Mouse (Mus musculus): ENCODE data around the gene Hspa2. TPM values are rescaled to one million over a fixed set of nuclear protein-coding genes. Genes with fewer than 3 reads are reported as not detected.

Gene Hspa2
- polyA plus RNA-seq, 1 experiment from 2014 or later, result 13.0 TPM

DNA sequence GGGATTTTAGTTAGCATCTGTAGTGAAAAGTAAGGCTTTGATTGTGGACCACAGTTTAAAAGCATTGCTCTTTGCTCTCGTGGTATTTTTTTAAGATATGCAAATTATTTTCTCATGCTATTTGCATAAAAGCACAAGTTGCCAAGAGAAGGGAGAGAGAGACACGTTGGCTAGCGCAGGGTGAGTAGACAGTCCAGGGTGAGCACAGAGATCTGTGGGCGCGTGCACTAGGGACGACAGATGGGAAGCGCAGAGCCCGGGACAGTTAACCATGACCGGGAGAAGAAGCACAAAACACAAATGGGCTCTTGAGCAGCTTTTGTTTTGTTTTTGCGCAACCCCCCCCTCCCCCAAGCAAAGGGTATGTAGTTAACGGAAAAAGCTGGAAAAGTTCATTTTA is 15.2 kb upstream of the Hspa2 start:
- H3K27me3 ChIP-seq, result no peaks in the 10 kb centered on the region
- H3K4me2 ChIP-seq, result no peak overlapping the region
- WGBS, result 90% methylated on average over 11 of the region's 11 CpGs
- H3K27ac ChIP-seq, result no peak overlapping the region
- no peaks in the 10 kb centered on the region for H3K9me3 ChIP-seq
- ATAC-seq (ENCODE audit: insufficient number of reproducible peaks, low FRiP score, low TSS enrichment, low read depth), result no peak
- H3K36me3 ChIP-seq, result peaks cover 35% of the 10 kb centered on the region
- no peak overlapping the region for H3K4me3 ChIP-seq
- H3K4me1 ChIP-seq, result no peaks in the 10 kb centered on the region
- no peak overlapping the region for H3K9ac ChIP-seq

DNA sequence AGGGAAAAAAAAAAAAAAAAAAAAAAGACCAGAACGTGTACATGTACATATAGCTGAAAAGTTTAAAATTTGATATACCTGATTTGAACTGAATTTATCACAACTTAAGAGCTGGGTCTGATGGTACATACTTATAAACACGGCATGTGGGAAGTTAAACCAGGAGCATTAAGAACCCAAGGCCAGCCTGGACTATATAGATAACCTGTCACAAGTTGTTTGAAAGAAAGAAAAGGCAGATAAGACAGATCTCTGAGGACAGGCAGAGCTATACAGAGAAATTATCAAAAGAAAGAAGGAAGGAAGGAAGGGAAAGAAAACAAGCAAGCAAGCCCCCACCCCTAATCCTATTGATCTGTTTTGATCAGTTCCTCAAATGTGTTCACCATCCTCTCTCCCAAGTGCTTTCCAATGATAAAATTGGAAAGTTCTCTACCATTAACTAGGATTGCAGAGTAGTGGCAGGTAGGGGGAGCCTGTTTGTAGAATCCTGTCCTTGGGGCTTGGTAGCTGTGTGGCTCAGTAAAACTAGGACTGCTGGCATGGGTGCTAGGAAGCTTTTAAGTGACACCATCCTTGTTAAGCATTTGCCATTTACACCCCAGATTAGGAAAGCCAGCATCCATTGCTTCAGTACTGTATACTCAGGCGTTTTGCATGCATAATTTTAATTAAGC is 12.2 kb upstream of the Hspa2 start:
- no peaks in the 10 kb centered on the region for H3K27me3 ChIP-seq
- H3K4me3 ChIP-seq, result no peak overlapping the region
- H3K9ac ChIP-seq, result no peak overlapping the region
- H3K4me2 ChIP-seq, result no peak overlapping the region
- WGBS, result 73% methylated on average over 3 of the region's 3 CpGs
- peaks cover 17% of the 10 kb centered on the region for H3K36me3 ChIP-seq
- H3K4me1 ChIP-seq, result no peaks in the 10 kb centered on the region
- no peaks in the 10 kb centered on the region for H3K9me3 ChIP-seq
- H3K27ac ChIP-seq, result no peak overlapping the region
- ATAC-seq (ENCODE audit: insufficient number of reproducible peaks, low FRiP score, low TSS enrichment, low read depth), result no peak

DNA sequence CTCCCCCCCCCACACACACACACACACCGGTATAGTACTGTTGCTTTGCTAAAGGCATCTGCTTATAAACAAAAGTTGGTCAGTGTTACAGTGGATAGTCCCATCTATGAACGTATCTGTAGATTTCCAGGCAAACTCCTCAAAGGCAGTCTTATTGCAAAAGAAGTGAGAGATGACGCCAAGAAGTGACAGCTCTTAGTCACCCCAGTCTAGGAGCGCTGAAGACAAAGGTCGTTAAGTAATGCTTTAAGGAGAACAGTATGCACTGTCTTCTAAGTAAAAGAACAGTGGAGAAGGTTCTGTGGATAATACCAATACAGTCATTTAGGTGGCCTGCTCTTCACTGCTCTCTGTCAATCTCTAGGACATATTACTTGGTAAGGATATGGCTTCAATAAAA is 11.0 kb upstream of the Hspa2 start:
- Histone ChIP-seq H3K4me2 (no peak overlapping the region), H3K9ac (no peak overlapping the region), H3K27me3 (no peaks in the 10 kb centered on the region), H3K9me3 (no peaks in the 10 kb centered on the region), H3K27ac (no peak overlapping the region), H3K4me3 (no peak overlapping the region), H3K4me1 (no peaks in the 10 kb centered on the region), H3K36me3 (peaks cover 12% of the 10 kb centered on the region; the same call in 1 of the 2 replicates)
- WGBS, result 82% methylated on average over 5 of the region's 5 CpGs
- no peak for ATAC-seq (ENCODE audit: insufficient number of reproducible peaks, low FRiP score, low TSS enrichment, low read depth)

DNA sequence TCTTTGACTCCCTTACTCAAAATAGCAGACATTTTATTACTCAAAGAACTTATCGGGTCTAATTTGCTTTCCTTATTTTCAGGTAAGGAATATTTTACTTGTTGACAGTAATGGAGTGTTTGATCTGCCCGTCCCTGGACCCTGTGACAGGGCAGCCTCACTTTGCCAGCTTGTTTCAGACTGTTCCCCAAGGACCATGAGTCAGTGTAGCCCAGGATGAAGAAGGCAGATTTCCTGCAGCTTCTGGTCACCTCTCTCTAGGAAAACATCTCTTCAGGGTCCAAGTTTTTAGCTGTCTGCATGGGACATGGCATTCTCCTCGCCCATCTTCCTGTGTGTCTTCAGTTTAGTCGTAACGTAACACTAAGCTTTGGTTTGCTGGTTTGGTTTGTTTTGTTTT is 6.7 kb upstream of the Hspa2 start:
- H3K4me2 ChIP-seq, result no peak overlapping the region
- WGBS, result 84% methylated on average over 5 of the region's 5 CpGs
- H3K27me3 ChIP-seq, result no peaks in the 10 kb centered on the region
- no peak overlapping the region for H3K4me3 ChIP-seq
- no peak overlapping the region for H3K9ac ChIP-seq
- H3K27ac ChIP-seq, result no peak overlapping the region
- H3K9me3 ChIP-seq, result no peaks in the 10 kb centered on the region
- H3K36me3 ChIP-seq, result no peaks in the 10 kb centered on the region
- ATAC-seq (ENCODE audit: insufficient number of reproducible peaks, low FRiP score, low TSS enrichment, low read depth), result no peak
- no peaks in the 10 kb centered on the region for H3K4me1 ChIP-seq

DNA sequence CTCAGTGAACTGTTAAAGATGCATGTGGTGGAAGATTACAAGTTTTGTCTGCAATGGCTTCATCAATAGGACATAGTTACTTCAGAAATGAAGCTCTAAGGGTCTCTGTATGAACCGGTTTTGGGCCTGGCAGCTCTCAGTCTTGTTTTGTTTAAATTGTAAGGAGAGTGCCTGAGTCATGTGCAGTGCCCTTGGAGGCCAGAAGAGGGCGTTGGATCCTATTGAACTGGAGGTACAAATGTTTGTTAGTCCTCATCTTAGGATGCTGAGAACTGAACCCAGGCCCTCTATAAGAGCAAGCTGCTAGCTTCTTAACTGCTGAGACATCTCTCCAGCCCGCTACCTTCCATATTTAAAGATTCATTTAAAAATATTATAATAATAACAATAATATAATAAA is 2.3 kb upstream of the Hspa2 start:
- no peak for ATAC-seq (ENCODE audit: insufficient number of reproducible peaks, low FRiP score, low TSS enrichment, low read depth)
- Histone ChIP-seq H3K36me3 (no peaks in the 10 kb centered on the region), H3K9ac (no peak overlapping the region), H3K4me2 (no peak overlapping the region), H3K27ac (no peak overlapping the region), H3K4me3 (no peak overlapping the region), H3K9me3 (no peaks in the 10 kb centered on the region), H3K4me1 (peaks cover 28% of the 10 kb centered on the region), H3K27me3 (peaks cover 19% of the 10 kb centered on the region)
- 58% methylated on average over 3 of the region's 3 CpGs for WGBS

GRCm38 (mm10) chr12:76402991-76403885 is 738 bp upstream of the Hspa2 start:
- H3K9ac ChIP-seq, result peak overlapping the region; percentile 47
- peak overlapping the region; percentile 97 for H3K27ac ChIP-seq
- H3K27me3 ChIP-seq, result peaks cover 29% of the 10 kb centered on the region
- ATAC-seq (ENCODE audit: insufficient number of reproducible peaks, low FRiP score, low TSS enrichment, low read depth), result peak; percentile 87
- H3K4me3 ChIP-seq, result peak overlapping the region; percentile 77
- no peaks in the 10 kb centered on the region for H3K36me3 ChIP-seq
- H3K4me1 ChIP-seq, result peaks cover 28% of the 10 kb centered on the region
- H3K4me2 ChIP-seq, result peak overlapping the region; percentile 91
- no peaks in the 10 kb centered on the region for H3K9me3 ChIP-seq
- WGBS, result 1% methylated on average over 44 of the region's 54 CpGs

GRCm38 (mm10) chr12:76404836-76405182 is 833 bp downstream of the Hspa2 start:
- ATAC-seq (ENCODE audit: insufficient number of reproducible peaks, low FRiP score, low TSS enrichment, low read depth), result no peak
- H3K4me3 ChIP-seq, result peak overlapping the region; percentile 77
- no peaks in the 10 kb centered on the region for H3K36me3 ChIP-seq
- H3K4me1 ChIP-seq, result peaks cover 28% of the 10 kb centered on the region
- H3K27me3 ChIP-seq, result peaks cover 29% of the 10 kb centered on the region
- H3K4me2 ChIP-seq, result peak overlapping the region; percentile 91
- H3K9ac ChIP-seq, result no peak overlapping the region
- no peak overlapping the region for H3K27ac ChIP-seq
- 8% methylated on average over 20 of the region's 20 CpGs for WGBS
- no peaks in the 10 kb centered on the region for H3K9me3 ChIP-seq

GRCm38 (mm10) chr12:76405183-76405970 is 1.4 kb downstream of the Hspa2 start:
- H3K4me1 ChIP-seq, result peaks cover 28% of the 10 kb centered on the region
- peak overlapping the region; percentile 91 for H3K4me2 ChIP-seq
- no peak for ATAC-seq (ENCODE audit: insufficient number of reproducible peaks, low FRiP score, low TSS enrichment, low read depth)
- H3K36me3 ChIP-seq, result no peaks in the 10 kb centered on the region
- no peaks in the 10 kb centered on the region for H3K9me3 ChIP-seq
- H3K4me3 ChIP-seq, result peak overlapping the region; percentile 77
- no peak overlapping the region for H3K9ac ChIP-seq
- H3K27me3 ChIP-seq, result peaks cover 29% of the 10 kb centered on the region
- 4% methylated on average over 64 of the region's 64 CpGs for WGBS
- H3K27ac ChIP-seq, result no peak overlapping the region

- Histone ChIP-seq H3K27me3 (peaks cover 29% of the 10 kb centered on the region), H3K4me1 (peaks cover 28% of the 10 kb centered on the region), H3K9me3 (no peaks in the 10 kb centered on the region), H3K4me3 (peak overlapping the region; percentile 77), H3K4me2 (peak overlapping the region; percentile 91), H3K9ac (no peak overlapping the region), H3K36me3 (no peaks in the 10 kb centered on the region), H3K27ac (no peak overlapping the region)
- WGBS, result 4% methylated on average over 23 of the region's 23 CpGs
- ATAC-seq (ENCODE audit: insufficient number of reproducible peaks, low FRiP score, low TSS enrichment, low read depth), result no peak
Observed at GRCm38 (mm10) chr12:76405971-76406370, 2.0 kb downstream of the Hspa2 start.

GRCm38 (mm10) chr12:76407184-76407583 is 3.2 kb downstream of the Hspa2 start:
- no peak overlapping the region for H3K4me3 ChIP-seq
- ATAC-seq (ENCODE audit: insufficient number of reproducible peaks, low FRiP score, low TSS enrichment, low read depth), result no peak
- peaks cover 29% of the 10 kb centered on the region for H3K27me3 ChIP-seq
- H3K9ac ChIP-seq, result no peak overlapping the region
- no peak overlapping the region for H3K4me2 ChIP-seq
- H3K36me3 ChIP-seq, result no peaks in the 10 kb centered on the region
- WGBS, result 40% methylated on average over 1 of the region's 1 CpGs
- no peaks in the 10 kb centered on the region for H3K9me3 ChIP-seq
- H3K27ac ChIP-seq, result no peak overlapping the region
- peaks cover 28% of the 10 kb centered on the region for H3K4me1 ChIP-seq

GRCm38 (mm10) chr12:76409166-76409565 is 5.2 kb downstream of the Hspa2 start:
- H3K9me3 ChIP-seq, result no peaks in the 10 kb centered on the region
- no peak overlapping the region for H3K4me2 ChIP-seq
- H3K36me3 ChIP-seq, result no peaks in the 10 kb centered on the region
- H3K9ac ChIP-seq, result no peak overlapping the region
- H3K27me3 ChIP-seq, result peaks cover 29% of the 10 kb centered on the region
- no peak overlapping the region for H3K4me3 ChIP-seq
- ATAC-seq (ENCODE audit: insufficient number of reproducible peaks, low FRiP score, low TSS enrichment, low read depth), result no peak
- no peak overlapping the region for H3K27ac ChIP-seq
- WGBS, result 30% methylated on average over 4 of the region's 4 CpGs
- H3K4me1 ChIP-seq, result peaks cover 21% of the 10 kb centered on the region
